Mouse (Mus musculus) embryo, embryonic 11 days (tissue): ENCODE data around the gene Hypm.

ENCODE experiments used
- DNase-seq: peaks from one replicate; pipeline ENCODE4 v3.0.0-alpha.2; 2015

Gene Hypm

GRCm38 (mm10) chrX:9846628-9847027, at the start of gene Hypm:
TSS of gene Hypm (plus strand) at chrX:9846928.
- DNase-seq: no peak

- no peak for DNase-seq
These were observed 36.6 kb upstream of the Hypm start for GRCm38 (mm10) chrX:9810101-9810500.

GRCm38 (mm10) chrX:9812469-9812868, 34.3 kb upstream of the Hypm start:
- DNase-seq: no peak

GRCm38 (mm10) chrX:9834779-9835178, 11.9 kb upstream of the Hypm start:
- DNase-seq: no peak

- no peak for DNase-seq
These were observed 2.7 kb downstream of the Hypm start, which contains the start of gene H2al3 for GRCm38 (mm10) chrX:9849403-9849802. TSS of gene H2al3 (plus strand) at chrX:9849703.

GRCm38 (mm10) chrX:9861859-9862258, 15.1 kb downstream of the Hypm start:
- no peak for DNase-seq

- DNase-seq: no peak
These were observed 28.8 kb downstream of the Hypm start for GRCm38 (mm10) chrX:9875519-9875918.

- DNase-seq: no peak
These were observed 38.6 kb downstream of the Hypm start, which contains the start of gene Sytl5 for GRCm38 (mm10) chrX:9885322-9885721. TSS of gene Sytl5 (plus strand) at chrX:9885622.
